Mouse (Mus musculus): Measurements from ENCODE around the gene Tpd52l2. TPM values are rescaled to one million over a fixed set of nuclear protein-coding genes. Genes with fewer than 3 reads are reported as not detected.

Gene Tpd52l2
- polyA plus RNA-seq, 1 experiment from 2014 or later, result 151 TPM

GRCm38 (mm10) chr2:181465423-181465822 is 31.5 kb upstream of the Tpd52l2 start:
- H3K36me3 ChIP-seq (replicated peaks), result no peaks in the 10 kb centered on the region
- H3K27me3 ChIP-seq (ENCODE audit: poor library complexity, severe bottlenecking), result peaks cover 12% of the 10 kb centered on the region; the same call in 1 of the 2 replicates
- DNase-seq (ENCODE audit: extremely low spot score, low spot score), result no peak
- H3K27ac ChIP-seq, result no peak overlapping the region
- no peaks in the 10 kb centered on the region for H3K9me3 ChIP-seq
- H3K4me3 ChIP-seq, result no peak overlapping the region
- H3K4me1 ChIP-seq, result peaks cover 19% of the 10 kb centered on the region
- 65% methylated on average over 3 of the region's 3 CpGs for WGBS

GRCm38 (mm10) chr2:181470285-181470684 is 26.7 kb upstream of the Tpd52l2 start:
- 78% methylated on average over 2 of the region's 2 CpGs for WGBS
- no peaks in the 10 kb centered on the region for H3K27me3 ChIP-seq (ENCODE audit: poor library complexity, severe bottlenecking)
- H3K9me3 ChIP-seq, result no peaks in the 10 kb centered on the region
- peaks cover 5% of the 10 kb centered on the region; the same call in 1 of the 2 replicates for H3K4me1 ChIP-seq
- no peaks in the 10 kb centered on the region for H3K36me3 ChIP-seq (replicated peaks)
- no peak for DNase-seq (ENCODE audit: extremely low spot score, low spot score)
- H3K4me3 ChIP-seq, result no peak overlapping the region
- H3K27ac ChIP-seq, result no peak overlapping the region

GRCm38 (mm10) chr2:181471246-181471645 is 25.7 kb upstream of the Tpd52l2 start:
- Histone ChIP-seq H3K27me3 (ENCODE audit: poor library complexity, severe bottlenecking) (no peaks in the 10 kb centered on the region), H3K4me1 (peaks cover 5% of the 10 kb centered on the region; the same call in 1 of the 2 replicates), H3K4me3 (no peak overlapping the region), H3K36me3 (replicated peaks) (no peaks in the 10 kb centered on the region), H3K27ac (no peak overlapping the region), H3K9me3 (no peaks in the 10 kb centered on the region)
- DNase-seq (ENCODE audit: extremely low spot score, low spot score), result no peak
- WGBS, result 64% methylated on average over 5 of the region's 5 CpGs

DNA sequence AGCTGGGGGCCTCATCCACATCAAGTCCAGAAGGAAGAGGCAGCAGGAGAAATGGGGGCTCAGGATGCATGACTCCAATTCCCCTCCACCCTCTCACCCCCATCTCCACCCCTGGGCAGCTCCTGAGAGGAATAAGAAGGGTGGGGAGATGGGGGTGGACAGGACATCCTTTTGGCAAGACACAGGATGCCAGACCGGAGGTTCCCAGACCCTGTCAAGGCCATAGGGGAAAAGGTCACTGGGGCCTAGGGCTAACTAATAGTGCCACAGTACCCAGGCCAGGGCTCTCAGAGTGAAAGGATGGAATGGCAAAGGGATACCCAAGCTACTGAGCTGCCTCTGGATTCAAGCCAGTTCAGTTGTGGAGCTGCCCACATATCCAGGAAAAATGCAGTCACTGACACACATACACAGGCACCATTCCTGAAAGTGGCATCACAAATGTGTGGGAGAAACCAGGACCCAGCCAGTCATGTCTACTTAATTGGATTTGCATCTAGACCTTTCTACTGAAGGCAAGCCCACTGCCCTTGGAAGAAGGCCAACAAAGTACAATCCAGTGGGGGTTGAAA is 24.6 kb upstream of the Tpd52l2 start:
- 71% methylated on average over 1 of the region's 1 CpGs for WGBS
- H3K36me3 ChIP-seq (replicated peaks), result no peaks in the 10 kb centered on the region

DNA sequence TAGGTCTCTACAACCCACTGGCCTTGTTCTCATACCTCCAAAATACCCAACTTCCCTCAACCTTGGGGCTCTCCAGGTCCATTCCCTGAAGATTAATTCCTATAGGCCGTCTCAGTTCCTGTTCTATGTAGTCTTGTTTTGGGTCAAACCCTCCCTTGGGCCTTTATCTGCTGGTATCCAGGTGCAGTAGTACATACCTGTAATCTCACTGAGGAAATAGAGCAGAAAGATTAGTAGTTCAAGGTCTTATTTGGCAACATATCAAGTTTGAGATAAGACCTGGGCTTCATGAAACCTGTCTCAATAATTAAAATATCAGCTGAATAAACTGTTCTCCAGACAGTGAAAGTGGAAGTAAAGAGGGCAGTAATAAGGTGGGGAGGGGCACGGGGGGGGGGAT is 13.8 kb upstream of the Tpd52l2 start:
- Histone ChIP-seq H3K27ac (no peak overlapping the region), H3K36me3 (replicated peaks) (no peaks in the 10 kb centered on the region), H3K27me3 (ENCODE audit: poor library complexity, severe bottlenecking) (no peaks in the 10 kb centered on the region), H3K4me3 (no peak overlapping the region), H3K9me3 (no peaks in the 10 kb centered on the region), H3K4me1 (peaks cover 17% of the 10 kb centered on the region)
- 52% methylated on average over 2 of the region's 2 CpGs for WGBS
- DNase-seq (ENCODE audit: extremely low spot score, low spot score), result no peak

More for the DNA sequence above, 24.6 kb upstream of the Tpd52l2 start:
- Histone ChIP-seq H3K9me3 (no peaks in the 10 kb centered on the region), H3K27ac (no peak overlapping the region), H3K27me3 (ENCODE audit: poor library complexity, severe bottlenecking) (no peaks in the 10 kb centered on the region), H3K4me3 (no peak overlapping the region), H3K4me1 (peaks cover 5% of the 10 kb centered on the region; the same call in 1 of the 2 replicates)
- no peak for DNase-seq (ENCODE audit: extremely low spot score, low spot score)

- WGBS, result 40% methylated on average over 7 of the region's 7 CpGs
- H3K4me1 ChIP-seq, result peaks cover 19% of the 10 kb centered on the region
- no peak for DNase-seq (ENCODE audit: extremely low spot score, low spot score)
- no peaks in the 10 kb centered on the region for H3K36me3 ChIP-seq (replicated peaks)
- no peak overlapping the region for H3K4me3 ChIP-seq
- H3K9me3 ChIP-seq, result no peaks in the 10 kb centered on the region
- H3K27ac ChIP-seq, result no peak overlapping the region
- H3K27me3 ChIP-seq (ENCODE audit: poor library complexity, severe bottlenecking), result no peaks in the 10 kb centered on the region
Measured at GRCm38 (mm10) chr2:181483562-181484318, 13.2 kb upstream of the Tpd52l2 start.

- H3K27me3 ChIP-seq (ENCODE audit: poor library complexity, severe bottlenecking), result no peaks in the 10 kb centered on the region
- 83% methylated on average over 6 of the region's 6 CpGs for WGBS
Measured at GRCm38 (mm10) chr2:181484456-181485233, 12.3 kb upstream of the Tpd52l2 start.

DNA sequence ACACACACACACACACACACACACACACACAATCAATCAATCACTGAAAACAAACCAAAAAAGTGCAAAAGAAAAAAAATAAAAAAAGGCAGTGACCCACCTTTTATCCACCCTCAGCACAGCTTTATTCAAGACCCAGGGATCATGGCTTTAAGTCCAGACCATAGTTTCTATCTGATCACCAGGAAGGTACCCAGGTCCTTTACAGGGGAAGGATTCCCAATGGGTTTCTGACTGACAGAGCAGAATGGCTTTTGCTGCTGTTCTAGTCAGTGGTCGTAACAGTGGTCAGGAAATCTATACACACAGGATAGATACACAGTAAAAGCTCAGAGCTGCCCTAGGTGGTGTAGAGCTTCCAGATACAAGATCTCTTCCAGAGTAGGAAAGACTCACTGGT is 11.2 kb upstream of the Tpd52l2 start:
- Histone ChIP-seq H3K9me3 (no peaks in the 10 kb centered on the region), H3K4me1 (peaks cover 19% of the 10 kb centered on the region), H3K27ac (no peak overlapping the region), H3K4me3 (no peak overlapping the region), H3K27me3 (ENCODE audit: poor library complexity, severe bottlenecking) (no peaks in the 10 kb centered on the region), H3K36me3 (replicated peaks) (no peaks in the 10 kb centered on the region)
- no peak for DNase-seq (ENCODE audit: extremely low spot score, low spot score)
- 31% methylated on average over 1 of the region's 1 CpGs for WGBS

More at GRCm38 (mm10) chr2:181484456-181485233, 12.3 kb upstream of the Tpd52l2 start:
- DNase-seq (ENCODE audit: extremely low spot score, low spot score), result no peak
- Histone ChIP-seq H3K27ac (no peak overlapping the region), H3K4me3 (no peak overlapping the region), H3K4me1 (peaks cover 19% of the 10 kb centered on the region), H3K9me3 (no peaks in the 10 kb centered on the region), H3K36me3 (replicated peaks) (no peaks in the 10 kb centered on the region)

DNA sequence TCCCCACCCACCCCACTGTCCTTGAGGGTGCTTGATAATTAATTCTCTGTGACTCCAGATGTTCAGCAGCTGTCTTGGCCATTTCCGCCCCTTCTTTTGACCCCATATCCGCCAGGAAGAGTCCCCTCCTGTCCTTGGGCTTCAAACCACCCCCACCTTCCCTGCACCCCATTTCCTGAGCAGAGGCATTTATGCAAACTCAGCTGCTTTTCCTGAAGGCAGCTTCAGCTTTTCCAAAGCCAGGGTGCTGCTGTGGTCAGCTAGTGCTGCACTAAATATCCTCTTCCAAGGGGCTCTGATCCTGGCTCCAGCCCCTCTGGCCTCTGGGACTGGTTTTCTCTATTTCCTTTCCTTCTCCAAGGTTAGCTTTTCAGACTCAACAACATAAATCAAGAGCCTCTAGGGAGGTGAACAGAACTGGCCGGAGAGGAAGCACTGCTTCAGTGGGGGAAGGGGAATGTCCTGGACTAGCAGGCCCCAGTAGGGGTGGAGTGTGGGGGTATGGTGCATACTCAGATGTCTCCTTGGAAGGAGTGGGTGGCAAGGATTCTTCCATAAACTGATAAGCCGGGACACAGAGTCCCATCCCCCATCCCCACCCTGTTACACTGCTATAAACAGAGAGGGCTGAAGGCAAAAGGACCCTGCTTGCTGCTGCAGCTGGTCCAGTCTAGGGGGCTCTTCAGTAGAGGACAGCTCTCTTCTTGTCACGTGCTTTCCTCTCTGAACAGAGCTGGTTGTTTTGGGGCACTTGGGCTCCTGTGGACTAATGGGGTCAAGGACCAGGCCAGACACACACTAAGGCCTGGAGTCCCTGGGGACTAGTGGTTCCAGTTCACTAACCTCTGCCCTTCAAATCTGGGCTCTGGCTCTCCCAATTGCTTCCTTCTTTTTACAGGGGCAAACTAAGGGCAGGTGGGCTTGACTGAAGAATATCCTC is 9.3 kb upstream of the Tpd52l2 start:
- H3K4me3 ChIP-seq, result no peak overlapping the region
- WGBS, result 41% methylated on average over 5 of the region's 5 CpGs
- peak overlapping the region; percentile 30; the same call in 1 of the 2 replicates for H3K27ac ChIP-seq
- no peaks in the 10 kb centered on the region for H3K36me3 ChIP-seq (replicated peaks)
- H3K9me3 ChIP-seq, result no peaks in the 10 kb centered on the region
- H3K27me3 ChIP-seq (ENCODE audit: poor library complexity, severe bottlenecking), result no peaks in the 10 kb centered on the region
- DNase-seq (ENCODE audit: extremely low spot score, low spot score), result no peak
- peaks cover 22% of the 10 kb centered on the region for H3K4me1 ChIP-seq

DNA sequence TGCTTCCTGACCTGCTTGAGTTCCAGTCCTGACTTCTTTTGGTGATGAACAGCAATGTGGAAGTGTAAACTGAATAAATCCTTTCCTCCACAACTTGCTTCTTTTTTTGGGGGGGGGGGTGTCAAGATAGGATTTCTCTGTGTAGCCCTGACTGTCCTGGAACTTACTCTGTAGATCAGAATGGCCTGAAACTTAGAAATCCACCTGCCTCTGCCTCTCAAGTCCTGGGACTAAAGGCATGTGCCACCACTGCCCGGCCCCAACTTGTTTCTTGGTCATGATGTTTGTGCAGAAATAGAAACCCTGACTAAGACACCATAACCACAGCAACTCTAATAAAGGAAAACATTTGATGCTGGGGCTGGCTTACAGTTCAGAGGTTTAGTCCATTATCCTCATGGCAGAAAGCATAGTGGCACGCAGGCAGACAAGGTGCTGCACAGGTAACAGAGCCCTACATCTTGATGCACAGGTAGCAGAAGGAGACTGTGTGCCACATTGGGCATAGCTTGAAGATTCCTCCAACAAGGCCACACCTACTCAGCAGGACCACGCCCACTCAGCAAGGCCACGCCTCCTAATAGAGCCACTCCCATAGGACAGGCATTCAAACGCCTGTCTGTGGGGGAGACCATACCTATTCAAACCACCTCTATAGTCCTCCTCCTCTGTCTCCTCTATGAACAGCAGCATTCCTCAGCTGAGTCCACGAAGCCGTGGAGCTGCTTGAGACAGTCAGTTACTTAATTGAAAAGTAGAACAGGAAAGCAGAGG is 5.3 kb upstream of the Tpd52l2 start:
- 26% methylated on average over 7 of the region's 7 CpGs for WGBS
- DNase-seq (ENCODE audit: extremely low spot score, low spot score), result no peak

DNA sequence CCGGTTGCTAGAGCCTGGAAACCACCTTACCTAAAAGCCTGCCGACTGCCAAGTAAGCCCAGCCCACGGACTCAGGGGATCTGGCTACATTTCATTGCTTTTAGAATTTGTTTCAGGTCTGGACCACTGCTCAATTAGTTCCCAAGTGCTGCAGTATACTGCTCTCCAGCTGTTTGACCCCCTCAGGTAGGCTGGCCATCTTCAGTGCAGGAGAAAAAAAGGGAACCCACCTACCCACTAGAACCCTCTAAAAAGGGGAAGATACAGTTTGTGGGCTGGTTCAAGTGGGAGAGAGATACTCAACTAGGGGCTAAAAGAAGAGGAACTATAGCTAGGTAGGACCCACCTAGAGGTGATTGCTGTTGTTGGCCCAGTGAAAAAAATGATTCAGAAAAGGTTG is 4.7 kb upstream of the Tpd52l2 start:
- H3K4me1 ChIP-seq, result peaks cover 21% of the 10 kb centered on the region
- no peaks in the 10 kb centered on the region for H3K36me3 ChIP-seq (replicated peaks)
- no peak overlapping the region for H3K27ac ChIP-seq
- H3K4me3 ChIP-seq, result no peak overlapping the region
- DNase-seq (ENCODE audit: extremely low spot score, low spot score), result no peak
- no peaks in the 10 kb centered on the region for H3K27me3 ChIP-seq (ENCODE audit: poor library complexity, severe bottlenecking)
- WGBS, result 59% methylated on average over 3 of the region's 3 CpGs
- H3K9me3 ChIP-seq, result no peaks in the 10 kb centered on the region

More for the DNA sequence above, 5.3 kb upstream of the Tpd52l2 start:
- H3K36me3 ChIP-seq (replicated peaks), result no peaks in the 10 kb centered on the region
- H3K4me1 ChIP-seq, result peaks cover 24% of the 10 kb centered on the region
- H3K9me3 ChIP-seq, result no peaks in the 10 kb centered on the region
- no peak overlapping the region for H3K4me3 ChIP-seq
- H3K27me3 ChIP-seq (ENCODE audit: poor library complexity, severe bottlenecking), result no peaks in the 10 kb centered on the region
- H3K27ac ChIP-seq, result no peak overlapping the region

Measured in forebrain, embryonic 10.5 days (tissue).